Mouse (Mus musculus) ovary, adult 18-20 months (tissue): ENCODE results near the gene Smoc1.

Experiments used
- DNase-seq: peaks from one replicate; pipeline ENCODE4 v3.0.0; 2022; ENCODE audit warnings: low spot score, mixed read lengths

Smoc1 gene

DNA sequence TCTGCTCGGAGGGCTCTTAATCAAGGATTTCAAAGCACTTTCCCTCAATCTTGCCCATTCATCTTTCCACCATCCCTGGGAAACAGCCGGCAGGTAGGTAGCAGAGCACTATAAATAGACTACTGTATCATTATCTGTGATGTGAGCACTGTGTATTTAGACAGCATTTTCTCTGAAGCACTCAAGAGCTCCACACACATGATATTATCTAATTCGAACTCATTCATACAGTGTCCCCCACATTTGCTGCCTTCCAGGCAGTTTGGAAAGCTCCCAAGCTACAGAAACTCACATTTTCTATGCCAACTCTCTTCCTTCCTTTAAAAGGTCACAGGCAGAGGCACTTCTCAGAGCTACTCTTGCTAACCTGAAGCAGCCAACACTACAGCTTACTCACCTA is 200.0 kb downstream of the Smoc1 start:
- no peak for DNase-seq

DNA sequence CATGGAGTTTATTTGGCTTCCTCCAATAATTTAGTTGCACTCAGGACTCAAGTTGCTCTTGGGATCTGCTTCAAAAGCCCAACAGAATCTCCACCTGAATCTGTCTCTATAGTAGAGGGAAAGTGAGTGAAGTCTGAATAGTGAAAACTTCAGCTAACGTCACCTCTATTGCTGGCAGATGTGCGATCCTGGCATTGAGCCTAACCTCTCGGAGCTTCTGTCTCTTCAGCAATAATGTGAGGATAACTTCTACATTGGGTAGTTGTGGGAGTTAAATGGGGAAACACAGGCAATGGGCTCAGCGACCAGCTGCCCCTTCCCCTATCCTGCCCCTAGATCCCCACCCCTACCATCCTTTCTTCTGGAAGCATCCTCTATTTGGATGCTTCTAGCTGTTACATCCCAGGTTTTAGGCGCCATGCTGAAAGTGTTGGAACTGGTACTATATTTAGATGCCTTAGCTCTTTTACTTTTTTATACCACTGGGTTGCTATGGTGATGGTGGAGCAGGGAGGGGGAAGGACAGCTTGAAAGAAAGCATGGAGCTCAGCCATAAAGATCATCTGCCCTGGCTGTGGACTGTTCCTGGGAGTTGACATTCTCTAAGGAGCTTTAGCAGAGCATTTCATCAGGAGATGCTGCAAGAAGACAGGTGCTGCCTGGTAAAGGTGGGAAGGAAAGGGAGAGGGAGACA is 201.3 kb downstream of the Smoc1 start:
- DNase-seq = no peak

DNA sequence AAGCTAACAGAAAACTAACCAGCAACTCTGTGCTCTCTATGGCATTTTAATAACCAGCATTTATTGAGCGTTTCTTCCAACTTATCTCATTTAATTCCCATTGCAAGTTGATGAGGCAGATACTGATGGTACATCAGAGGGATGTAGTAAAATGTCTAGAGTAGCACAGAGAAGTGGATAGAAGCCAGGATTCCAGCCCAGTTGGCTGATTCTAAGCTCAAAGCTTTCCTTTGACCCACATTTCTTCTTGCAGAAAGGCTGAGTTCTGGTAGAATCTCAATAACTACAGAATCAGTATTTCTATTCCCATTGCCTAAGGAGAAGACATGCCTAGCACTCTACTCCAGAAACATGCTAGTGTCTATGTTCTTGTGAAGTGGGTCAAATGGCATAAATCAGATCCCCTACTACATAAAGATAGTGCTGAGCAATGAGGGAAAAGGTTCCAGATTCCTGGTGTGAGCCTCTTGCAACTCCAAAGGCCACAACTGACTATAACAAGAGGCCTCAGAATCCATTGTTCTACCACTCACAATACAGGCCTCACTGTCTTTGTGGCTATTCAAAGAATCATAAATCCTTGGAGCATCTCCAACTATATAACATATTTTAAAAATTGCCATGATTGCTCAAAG is 207.3 kb downstream of the Smoc1 start:
- no peak for DNase-seq

DNA sequence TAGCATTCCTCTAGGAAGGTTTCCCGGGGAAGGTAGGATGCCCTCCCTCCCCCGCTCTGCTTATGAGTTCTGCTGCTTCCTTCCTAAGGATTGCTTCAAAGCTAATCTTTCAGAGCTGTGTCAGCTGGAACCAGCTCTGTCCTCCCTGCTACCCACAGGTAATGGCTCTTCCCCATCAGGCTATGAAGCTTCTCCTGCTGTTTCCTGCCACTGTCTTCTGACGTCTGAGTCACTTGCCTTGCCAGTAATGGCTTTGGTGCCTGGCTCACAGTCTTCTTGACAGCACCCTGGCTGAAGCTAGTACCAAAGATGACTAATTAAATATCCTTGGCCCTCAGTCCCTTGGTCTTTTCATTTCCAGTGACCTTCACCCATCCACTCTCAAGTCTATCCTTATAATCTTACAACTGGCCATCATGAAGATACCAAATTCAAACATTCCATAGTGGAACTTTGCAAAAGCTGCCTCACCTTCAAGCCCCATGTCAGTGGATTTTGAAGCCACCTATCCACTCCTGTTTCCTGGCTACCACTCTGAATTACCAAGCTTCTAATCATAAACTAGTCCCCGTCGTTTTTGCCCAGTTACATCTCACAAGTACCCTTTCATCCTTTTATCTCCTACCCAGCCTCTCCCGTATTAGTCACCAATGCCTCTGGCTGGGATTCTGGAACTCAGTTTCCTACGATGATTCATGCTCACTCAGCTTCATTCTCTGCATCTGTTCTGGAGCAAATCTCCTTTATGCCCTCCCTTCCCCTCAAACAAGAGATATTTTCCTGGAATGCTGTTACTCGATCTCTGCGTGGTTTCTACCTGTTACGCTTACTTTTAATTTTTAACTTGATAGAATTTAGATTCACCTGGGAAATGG is 209.1 kb downstream of the Smoc1 start:
- no peak for DNase-seq
